Mouse (Mus musculus): ENCODE measurements at regions not wholly inside any gene's neighbourhood (a gene's known extent, or its start where the extent isn't known, plus 50 kb on each side); places are given as distances from the start of the nearest gene placed in this dataset.

DNA sequence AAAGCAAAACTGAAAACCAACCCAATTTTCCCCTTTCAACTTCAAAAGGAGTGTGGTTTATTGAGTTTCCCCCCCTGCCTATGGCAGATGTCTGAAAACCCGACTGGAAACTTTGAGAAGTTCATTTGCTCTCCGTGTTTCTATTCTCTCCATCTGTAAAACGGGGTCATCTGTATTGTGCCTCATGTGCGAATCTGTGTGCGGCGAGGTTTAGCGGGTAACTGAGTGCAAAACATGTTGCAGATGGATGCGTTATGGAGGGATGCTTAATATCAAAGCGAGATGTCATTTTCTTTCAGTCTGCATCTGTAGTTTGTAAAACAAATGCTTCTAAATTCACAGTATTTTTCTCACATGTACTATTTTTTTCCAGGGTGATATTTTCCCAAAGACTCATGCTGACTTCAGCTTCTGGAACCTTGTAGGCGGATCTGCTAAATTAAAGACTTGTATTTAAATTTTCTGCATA is 95.7 kb upstream of the Trp63 start:
- no peak for TF ChIP-seq CTCF (IDR thresholded peaks at IDR 0.05; ENCODE audit: borderline replicate concordance, extremely low read depth, insufficient read depth, insufficient read length)
- TF ChIP-seq POLR2A (IDR thresholded peaks at IDR 0.05; ENCODE audit: borderline replicate concordance, extremely low read depth, insufficient read depth, insufficient read length, poor library complexity, severe bottlenecking): no peak
